Mouse (Mus musculus): ENCODE measurements around the gene Nphp1.

Nphp1 gene

DNA sequence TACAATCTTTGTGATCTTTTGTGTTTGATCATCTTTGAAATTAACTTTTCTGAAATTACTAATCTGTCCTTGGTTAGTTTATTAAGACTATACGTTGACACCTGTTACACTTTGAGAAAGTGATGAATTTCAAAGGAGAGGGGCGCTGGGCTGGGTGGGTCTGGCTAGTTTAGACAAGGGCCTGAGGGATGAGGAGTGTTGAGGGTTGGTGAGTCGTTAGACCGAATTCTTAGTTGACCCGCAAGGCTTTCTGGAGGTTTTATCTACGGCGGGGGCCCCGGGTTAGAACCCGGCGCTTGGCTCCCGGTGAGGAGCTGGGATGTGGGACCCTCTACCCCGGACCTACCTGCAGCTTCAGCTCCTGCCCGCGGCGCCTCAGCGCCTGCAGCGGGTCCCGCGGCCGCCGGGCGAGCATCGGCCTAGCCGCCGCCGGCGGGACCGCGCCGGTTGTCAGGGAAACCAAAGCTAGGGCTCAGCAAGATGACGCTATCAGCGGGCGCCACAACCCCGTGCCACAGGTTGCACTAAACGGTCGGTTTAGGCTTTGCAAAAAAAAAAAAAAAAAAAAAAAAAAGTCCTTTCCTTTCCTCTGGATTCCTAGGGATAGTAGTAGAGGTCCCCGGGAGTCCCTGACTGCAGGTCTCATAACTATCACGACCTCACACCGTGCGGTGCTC, at the start of gene Nphp1:
Gene Nphp1 (minus strand): TSS at position 458 of the 677 bp plus-strand sequence.
- peak; percentile 88 for DNase-seq (ENCODE audit: low read depth, low spot score)

DNA sequence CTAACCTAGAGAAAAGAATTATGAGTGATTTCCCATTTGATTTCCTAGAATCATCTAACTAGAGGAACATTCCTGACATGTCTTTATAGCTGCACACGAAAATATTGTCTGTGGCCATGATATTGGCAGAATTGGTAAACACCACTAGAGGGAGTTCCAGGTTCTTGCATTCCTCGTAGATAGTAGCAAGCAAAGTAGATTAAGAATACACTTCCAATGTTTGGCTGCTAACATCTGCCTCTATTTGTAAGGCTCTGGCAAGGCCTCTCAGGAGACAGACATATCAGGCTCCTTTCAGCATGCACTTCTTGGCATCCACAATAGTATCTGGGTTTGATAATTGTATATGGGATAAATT, 44.1 kb upstream of the Nphp1 start:
- DNase-seq (ENCODE audit: low read depth, low spot score), result peak; percentile 81

DNA sequence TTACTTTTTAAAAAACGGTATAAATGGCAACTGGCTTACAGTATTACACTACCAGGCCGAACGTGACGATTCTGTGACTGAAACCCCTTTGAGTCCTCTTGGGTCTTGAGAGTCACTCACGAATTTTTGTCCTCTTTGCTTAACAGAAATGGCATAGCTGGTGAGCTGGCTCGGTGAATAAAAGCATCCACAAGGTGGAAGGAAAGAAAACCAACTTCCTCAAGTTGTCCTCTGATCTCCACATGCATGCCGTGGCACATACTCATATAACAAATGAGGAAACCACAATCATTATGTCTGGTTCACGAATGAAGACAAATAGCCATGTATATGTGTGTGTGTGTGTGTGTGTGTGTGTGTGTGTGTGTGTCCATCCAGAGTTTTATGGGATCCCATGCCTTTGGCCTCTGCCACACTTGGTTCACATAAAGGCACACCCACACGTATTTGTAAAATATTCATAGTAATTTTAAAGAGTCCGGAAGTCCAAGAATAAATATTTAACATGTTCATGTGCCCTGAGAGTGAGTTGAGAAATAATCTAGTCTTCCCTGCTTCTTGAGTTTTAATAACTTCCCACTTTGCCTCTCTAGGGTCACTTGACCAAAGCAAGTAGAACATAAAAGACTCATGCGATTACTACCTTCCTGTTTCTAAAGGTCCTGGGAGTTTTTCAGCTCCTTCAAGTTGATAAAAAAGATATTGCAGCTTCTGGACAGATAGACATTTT, 43.6 kb upstream of the Nphp1 start:
- DNase-seq (ENCODE audit: low read depth, low spot score), result no peak

DNA sequence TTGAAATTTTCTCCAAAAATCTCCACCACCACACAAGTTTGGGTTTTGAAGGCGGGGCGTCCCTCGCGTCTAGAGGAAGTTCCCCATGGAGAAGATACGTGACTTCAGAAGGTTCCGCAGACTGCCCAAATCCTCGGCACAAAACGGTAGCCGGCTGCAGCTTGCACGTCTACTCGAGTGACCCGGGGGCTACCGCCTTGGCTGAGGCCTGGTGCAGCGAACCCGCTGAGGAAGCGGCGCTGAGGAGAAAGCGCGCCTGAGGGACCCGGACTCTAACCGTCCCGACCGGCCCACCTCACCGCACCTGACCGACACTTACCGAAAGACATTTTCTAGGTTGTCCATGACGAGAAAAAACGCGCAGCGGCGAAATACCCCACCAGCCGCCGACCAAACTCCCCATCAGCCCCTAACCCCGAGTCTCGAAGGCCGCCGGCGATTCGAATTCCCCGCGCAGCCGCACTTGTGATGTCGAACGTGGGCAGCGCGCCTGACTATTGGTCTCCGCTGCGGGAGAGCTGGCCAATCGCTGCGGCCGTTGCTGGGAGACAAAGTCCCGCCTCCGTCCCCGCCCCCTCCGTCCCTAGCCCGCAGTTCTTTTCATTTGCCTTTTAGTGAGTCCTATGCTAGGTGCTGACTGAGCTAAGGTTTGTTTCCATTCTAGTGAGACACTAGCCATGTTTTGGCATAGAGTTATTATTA, 42.9 kb upstream of the Nphp1 start, which contains the start of gene Bub1:
Gene Bub1 (minus strand): TSS at position 465 of the 702 bp plus-strand sequence.
- DNase-seq (ENCODE audit: low read depth, low spot score), result peak; percentile 95

DNA sequence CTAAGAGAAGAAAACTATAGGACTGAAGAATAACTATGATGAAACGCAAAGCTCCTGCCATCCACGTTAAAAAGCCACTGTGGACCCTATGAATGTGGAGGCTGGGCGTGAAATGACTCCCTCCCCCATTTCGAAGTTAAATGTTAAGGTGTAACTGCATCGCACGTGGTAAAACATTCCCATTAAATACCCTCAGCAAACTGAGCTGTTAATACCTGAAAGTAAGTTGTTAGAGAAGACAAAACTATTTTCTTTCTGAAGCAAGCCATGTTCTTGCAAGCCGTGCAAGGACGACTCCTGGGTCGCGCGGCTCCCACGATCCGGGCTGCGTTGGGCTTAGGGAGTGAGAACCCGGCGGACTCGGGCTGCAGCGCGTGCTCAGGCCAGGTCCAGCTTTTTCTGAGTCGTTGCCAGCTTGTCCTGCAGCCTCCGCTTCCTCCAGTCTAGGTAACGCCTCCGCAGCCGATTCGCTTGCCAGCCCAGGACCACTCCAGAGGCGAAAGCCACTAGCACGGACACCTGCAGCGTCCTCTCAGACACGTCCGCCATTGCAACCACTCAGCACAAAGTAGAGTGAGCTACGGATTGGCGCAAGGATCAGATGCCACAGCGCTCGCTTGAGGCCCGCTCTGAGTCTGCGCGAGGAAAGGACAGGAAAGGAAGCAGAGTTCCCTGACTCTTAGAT, 3.4 kb upstream of the Nphp1 start, which contains the start of gene Mtln:
Gene Mtln (minus strand): TSS at position 570 of the 685 bp plus-strand sequence.
- peak; percentile 88 for DNase-seq (ENCODE audit: low read depth, low spot score)

DNA sequence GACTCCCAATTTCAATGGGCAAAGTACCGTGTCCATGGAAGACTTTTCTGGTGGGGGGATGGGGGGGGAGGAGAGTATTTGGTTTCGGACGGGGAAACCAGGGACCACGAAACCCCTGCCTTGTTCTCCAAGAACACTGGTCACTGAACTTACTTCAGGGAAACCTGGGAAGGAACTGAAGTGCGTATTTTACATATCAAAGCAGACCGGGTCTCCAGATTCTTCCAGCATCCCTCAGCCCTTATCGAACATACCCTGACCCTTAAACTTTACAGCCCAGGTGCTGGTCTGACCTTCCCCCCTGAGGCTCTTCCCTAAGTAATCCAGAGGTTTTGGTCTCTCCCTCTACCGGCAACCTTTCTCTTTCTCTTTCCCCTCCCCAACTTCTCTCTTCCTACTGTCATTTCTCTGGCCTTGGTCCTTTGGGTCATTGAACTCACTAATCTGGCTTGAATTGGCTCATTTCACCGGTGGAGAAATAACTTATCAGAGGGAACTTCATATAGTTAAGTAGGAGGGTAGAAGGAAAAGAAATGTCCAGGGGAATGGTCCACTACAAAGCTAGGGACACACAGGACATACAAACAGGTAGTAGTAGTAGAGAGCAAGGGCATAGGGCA, 1.1 kb upstream of the Nphp1 start:
- DNase-seq (ENCODE audit: low read depth, low spot score), result no peak

DNA sequence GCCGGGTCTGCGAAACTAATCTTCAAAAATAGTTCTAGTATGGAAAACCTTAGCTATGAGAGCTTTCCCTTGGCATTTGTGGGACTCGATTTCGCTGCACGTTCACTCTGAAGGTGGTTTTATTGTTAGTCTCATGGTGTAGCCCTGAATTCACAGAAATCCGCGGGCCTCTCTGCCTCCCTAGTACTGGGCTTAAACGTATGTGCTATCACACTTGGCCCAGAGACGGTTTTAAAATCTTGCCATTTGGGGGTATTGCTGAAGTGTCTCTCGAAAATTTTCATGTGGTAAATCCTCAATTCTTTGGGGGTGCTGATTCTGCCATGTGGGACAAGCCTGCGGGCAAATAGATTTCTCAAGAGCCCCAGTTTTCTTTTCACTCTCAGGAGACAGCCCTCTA, 441 bp upstream of the Nphp1 start:
- no peak for DNase-seq (ENCODE audit: low read depth, low spot score)

DNA sequence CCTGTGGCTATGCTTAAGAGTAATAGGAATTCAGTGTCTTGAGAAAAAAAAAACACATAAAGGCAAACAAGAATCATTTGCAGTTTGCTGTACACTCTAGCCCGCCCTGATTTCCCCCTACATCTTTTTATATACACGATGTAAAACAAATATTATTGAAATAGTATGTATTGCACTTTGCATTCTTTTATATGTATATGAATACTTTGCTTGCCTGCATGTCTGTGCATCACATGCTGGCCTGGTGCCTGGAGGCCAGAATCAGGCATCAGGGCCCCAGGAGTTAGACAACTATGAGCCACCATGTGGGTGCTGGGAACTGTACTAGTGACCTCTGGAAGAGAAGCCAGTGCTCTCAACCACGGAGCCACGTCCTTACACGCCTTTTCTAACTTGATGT, 1.5 kb downstream of the Nphp1 start:
- DNase-seq (ENCODE audit: low read depth, low spot score), result no peak

DNA sequence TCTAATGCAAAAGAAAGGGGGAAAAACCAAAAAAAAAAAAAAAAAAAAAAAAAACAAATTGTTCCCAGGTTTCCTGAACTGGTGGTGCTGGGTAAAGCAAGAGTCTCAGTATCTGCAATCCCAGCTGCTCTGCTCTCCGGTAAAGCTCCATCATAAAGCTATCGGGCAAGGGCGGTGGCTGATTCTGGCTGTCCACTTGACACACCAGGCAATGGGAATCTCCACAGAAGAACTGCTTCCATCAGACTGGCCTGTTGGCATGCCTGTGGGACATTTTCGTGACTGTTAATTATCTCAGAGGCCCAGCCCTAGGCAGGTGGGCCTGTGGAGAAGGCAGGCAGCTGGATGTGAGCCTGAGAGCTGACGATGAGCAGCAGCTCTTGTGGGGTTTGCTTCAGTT, 10.2 kb downstream of the Nphp1 start:
- no peak for DNase-seq (ENCODE audit: low read depth, low spot score)

DNA sequence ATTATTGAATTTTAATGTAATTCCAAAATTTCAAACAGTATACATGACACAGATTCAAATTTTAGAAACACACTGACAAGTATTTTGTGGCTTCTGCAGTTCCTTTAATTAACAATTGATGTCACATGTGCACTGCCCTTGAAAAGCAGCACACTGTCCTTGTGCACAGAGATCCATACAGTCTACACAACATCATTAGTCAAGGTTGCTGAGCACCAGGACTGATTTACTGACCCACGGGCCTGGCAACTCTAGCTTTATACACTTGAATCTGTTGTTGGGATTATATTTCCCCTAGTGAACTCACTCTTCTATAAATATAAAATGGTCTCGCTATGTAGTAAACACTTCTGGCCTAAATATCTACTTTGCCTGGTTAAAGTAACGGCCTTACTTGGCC, 13.7 kb downstream of the Nphp1 start:
- no peak for DNase-seq (ENCODE audit: low read depth, low spot score)

DNA sequence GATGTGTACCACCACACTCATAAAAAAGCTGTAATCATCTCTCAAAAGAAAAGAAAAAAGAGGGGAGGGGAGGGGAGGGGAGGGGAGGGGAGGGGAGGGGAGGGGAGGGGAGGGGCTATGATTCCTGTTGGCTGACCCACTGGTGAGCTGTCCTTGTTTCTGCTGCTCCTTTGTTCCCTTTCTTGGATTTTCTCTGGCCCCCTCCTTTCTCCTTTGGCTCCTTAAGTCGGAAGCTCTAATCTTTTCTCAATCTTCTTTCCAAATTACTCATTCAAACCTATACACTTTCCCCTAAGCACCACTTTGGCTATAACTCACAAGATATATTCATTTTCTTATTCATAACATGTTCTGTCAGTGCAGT, 14.1 kb downstream of the Nphp1 start:
- no peak for DNase-seq (ENCODE audit: low read depth, low spot score)

DNA sequence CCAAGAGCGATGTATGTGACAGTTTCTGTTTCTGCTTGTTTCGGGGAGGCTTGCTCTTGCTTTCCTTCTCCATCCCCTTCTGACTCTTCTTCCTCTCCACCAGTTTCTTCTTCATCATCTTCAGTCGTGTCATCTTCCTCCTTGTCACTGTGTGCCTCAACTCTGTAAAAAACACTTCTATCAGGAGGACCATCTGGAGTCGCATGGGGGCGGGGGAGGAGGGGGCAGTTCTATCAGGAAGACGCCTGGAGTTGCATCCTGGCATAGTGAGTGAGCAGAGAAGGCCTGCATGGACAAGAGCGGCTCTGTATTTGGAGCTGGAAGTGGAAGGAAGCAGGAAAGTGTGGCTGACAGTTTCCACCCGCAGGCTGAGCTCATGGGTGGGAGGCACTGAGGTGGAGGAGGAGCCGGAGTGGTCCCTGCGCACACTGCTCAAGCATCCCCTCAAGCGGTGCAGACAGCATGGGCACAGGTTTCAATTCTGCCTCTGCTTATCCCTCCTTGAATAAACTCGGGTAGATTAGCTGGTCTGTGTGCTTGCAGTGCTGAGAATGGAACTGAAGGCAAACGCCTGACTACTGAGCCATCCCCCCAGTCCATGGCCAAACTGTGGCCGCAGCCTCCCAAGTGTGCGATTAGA, 14.6 kb downstream of the Nphp1 start:
- DNase-seq (ENCODE audit: low read depth, low spot score), result no peak

DNA sequence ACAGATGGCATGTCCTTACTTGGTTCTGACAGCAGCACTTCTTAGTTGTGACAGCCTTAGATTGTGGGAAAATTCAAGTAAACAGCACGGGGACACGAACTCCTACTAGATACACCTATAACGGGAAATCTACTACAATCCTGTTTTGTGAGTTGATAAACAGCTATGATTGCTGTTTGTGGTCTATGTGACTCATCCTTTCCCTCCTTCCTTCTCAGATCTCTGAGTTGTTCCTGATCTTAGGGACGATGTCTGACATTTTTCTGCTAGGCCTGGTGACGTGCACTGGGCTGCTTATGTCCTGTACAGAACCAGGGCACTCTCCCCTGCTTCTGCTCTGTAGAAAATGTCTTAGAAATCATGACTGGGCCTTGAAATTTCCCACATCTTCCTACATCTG, 27.1 kb downstream of the Nphp1 start:
- DNase-seq (ENCODE audit: low read depth, low spot score), result no peak

DNA sequence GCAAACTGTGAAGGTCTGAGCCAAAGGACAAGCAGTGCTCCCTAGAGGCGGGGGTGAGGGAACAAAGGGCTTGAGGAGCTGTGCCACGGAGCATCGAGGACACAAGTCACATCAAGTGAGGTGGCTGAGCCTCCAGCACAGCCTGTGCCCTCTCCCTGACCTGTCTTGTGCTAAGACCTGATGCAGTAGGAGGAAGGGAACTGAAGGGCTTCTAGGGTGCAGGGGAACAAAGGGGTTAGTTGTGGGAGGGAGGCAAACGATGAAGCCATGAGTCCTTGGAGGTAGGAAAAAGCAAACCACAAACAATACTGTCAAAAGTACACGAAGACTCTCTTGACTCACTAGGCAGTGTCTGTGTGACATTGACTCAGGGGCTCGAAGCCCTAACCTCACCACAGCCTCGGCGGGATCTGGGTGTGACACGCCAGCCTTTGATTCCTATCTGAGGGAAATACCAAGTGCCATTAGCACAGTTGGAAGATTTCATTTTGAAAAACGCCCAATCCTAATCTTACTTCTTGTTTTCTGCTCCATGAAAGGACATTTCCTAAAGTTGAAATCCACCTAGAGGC, 28.2 kb downstream of the Nphp1 start:
- DNase-seq (ENCODE audit: low read depth, low spot score), result no peak

DNA sequence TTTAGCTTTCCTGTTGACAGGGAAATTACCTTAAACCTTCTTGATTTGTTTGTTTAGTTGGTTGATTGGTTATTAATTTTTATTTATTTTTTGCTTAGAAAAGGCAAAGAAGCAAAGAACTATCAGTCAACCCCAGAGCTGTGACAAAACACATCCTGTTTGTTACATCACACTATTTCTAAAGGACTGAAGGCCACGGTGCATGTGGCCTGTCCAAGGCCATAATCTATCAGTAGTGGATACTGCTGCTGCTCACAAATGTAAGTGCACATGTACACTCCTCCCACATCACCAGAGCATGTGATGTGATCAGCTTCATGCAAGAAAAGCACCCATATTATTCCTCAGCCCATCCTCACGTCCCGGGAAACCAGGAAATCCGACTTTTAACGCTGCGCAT, 28.7 kb downstream of the Nphp1 start:
- no peak for DNase-seq (ENCODE audit: low read depth, low spot score)

DNA sequence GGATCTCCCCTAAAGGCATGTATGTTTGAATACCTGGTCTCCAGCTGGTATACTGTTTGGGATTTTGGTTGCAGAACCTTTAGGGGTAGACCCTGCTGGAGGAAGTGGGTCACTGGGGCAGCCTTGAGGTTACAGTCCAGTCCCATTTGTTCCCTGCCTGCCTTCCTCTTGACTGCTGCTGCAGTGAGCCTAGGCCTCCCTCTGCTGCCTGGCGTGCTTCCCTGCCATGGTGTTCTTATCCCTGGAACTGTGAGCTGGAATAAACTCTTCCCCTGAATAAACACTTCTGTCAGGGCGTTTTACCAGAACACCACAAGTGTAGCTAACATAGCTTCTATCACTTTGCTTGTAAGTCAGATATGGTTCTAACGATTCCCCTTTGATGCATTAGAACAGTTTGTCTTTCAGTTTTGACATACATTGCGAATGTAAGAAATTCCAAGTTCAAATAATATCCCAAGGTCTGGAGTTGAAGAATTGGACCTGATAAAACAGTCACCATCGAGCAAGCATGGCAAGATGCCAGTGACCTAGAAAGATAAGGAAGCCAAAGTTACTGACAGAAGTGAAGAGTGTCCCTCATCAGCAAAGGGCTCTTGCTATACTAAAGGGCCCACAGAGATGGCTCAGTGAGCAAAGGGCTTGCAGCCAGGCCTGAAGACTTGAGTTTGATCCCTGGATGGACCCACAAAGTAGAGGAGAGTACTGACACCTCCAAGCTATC, 29.4 kb downstream of the Nphp1 start:
- no peak for DNase-seq (ENCODE audit: low read depth, low spot score)

DNA sequence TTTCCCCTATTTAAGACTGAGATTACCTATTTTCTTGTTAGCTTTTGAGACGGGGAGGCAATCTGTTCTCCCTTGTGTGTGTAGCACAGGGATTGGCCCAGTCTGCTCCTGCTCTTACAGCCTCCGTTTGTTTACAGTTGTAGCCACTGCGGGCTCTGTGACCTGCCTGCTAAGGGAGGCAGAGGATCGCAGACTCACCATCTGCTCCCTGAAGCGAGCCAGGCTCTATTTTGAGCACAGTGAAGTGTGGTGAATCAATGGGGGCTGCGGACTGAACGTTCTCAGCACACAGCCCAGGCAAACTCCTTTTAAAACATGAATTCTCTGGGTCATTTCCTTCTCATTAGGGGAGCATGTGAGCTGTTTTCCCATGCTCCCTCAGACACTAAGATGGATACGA, 31.5 kb downstream of the Nphp1 start:
- DNase-seq (ENCODE audit: low read depth, low spot score), result no peak

DNA sequence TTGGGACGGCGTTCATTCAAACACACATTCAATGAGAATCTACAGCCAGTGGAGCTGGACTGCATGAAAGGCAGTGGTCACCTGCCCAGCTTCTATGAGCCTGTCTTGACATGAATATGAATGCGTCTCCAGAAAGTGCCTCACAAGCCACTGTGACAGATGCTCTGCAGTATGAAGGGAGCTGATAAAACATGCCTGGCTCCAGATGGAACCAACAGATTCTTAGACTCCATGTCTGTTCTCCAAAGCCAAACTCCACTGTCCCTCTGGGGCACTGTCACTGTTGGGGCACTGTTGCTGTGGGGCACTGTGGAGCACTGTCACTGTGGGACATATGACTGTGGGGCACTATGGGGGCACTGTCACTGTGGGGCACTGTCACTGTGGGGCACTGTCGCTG, 34.6 kb downstream of the Nphp1 start:
- DNase-seq (ENCODE audit: low read depth, low spot score), result no peak

DNA sequence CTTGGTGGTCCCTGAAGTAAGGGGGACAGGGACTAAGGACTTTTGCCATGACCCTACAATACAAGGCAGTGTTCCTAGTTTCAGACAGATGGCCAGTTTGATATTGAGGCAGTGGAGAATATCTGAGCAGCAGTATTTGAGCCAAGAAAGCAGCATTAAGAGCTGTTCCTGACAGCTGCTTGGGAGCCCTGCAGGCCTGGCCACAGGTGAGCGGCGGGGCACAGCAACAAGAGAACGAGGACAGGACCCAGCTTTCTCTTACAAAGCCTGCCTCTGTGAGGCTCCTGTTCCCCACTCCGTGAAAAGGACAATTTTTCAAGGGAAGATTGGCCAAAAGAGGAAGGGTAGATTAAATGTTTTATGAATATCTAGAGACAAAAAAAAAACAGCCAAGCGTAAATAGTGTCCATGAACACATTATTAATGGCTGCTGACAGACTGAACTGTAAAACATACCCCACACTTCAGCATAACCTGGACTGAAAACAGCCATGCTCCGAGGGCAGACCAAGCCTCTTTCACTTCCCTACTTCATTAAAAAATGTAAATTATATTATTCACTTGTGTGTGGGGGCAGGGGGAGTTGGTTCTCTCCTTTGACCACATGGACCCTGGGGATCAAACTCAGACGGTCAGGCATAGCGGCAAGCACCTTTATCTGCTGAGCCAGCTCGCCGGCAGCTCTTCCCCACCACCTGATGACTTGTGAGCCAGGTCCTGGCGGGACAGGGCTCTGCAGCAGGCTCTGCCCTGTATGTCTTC, 36.7 kb downstream of the Nphp1 start:
- peak; percentile 61 for DNase-seq (ENCODE audit: low read depth, low spot score)

All from A20 (cell line).